Mouse (Mus musculus) kidney, postnatal 4 days (tissue): ENCODE data around the gene Cdkl1.

Experiments
- DNase-seq, 2 experiments: peaks; one replicate each; pipeline ENCODE4 v3.0.0; 2021; ENCODE audit warnings: mixed read lengths in 2 of 2

Gene Cdkl1

DNA sequence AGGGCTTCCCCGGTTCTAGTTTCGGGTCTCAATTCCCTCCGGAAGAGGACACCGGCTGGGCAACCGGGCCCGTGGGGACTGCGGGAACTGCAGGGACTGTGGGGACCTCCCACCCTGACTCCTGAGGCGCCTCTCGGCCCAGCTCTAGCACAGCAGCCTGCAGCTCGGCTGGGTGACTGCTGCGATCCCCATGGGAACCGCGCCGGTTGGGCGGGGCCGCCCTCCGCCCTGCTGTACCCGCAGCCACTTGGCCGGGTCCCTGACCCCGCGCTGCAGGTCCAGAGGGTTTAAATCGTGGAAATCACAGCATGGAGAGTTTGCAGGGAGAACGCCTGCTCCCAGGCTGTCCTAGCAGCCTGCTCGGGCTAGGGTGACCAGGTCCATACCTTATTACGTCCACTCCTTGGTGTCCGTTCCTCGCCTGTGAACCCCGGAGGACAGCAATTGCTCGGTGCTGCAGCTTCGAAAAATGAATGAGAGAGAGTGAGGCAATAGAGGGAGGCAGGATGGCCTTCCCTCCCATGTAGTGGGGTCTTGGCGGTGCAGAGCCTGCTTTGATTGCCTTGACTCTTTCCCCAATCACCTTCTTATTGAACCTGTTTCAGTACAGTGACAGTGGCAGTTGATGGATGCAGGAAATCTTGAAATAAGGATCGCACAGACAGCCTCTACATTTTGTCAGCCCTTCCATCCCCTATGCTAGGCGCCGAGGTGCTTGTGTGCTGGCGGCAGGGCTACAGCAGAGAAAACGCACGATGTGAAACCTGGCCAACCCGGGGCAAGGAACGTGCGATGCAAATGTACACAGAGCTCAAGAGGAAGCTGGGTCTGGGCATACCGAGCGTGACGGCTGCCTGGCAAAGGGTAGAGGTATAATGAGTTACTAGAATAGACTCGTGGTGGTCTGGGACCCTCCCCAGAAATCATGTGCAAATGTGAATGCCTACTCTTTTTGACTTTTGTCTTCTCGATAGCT is at the start of gene Cdkl1:
TSS of gene Cdkl1 (minus strand) at position 738 of the 976 bp plus-strand sequence.
- peak; percentile 80 to 89 for DNase-seq

GRCm38 (mm10) chr12:69838376-69838775 is 47.3 kb upstream of the Cdkl1 start:
- no peak for DNase-seq

- DNase-seq = no peak
These were observed 43.0 kb upstream of the Cdkl1 start for GRCm38 (mm10) chr12:69833982-69834604.

GRCm38 (mm10) chr12:69831239-69831910 is 40.3 kb upstream of the Cdkl1 start:
- no peak for DNase-seq

GRCm38 (mm10) chr12:69828214-69828613 is 37.1 kb upstream of the Cdkl1 start:
- DNase-seq = no peak

GRCm38 (mm10) chr12:69824881-69825597 is 34.0 kb upstream of the Cdkl1 start:
- DNase-seq = no peak

DNA sequence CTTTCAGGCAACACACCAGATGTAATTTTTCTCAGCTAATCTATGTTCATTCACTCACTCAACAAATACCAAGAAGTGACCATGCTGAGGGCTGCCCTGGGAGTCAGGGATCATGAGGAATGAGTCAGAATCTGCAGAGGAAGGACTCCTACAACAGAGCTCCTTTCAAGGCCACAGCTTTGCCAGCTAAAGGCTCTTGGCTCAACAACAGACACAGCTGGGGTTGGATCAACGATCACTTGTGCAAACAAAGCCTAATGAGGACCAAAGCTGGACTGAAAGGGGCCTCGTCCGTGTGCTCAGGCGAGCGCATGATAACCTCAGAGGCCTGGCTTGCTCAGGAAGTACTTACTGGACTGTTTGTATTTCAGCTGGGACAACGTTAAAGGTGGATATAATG is 23.2 kb upstream of the Cdkl1 start:
- peak in 1 of 2 experiments; percentile 19 for DNase-seq

DNA sequence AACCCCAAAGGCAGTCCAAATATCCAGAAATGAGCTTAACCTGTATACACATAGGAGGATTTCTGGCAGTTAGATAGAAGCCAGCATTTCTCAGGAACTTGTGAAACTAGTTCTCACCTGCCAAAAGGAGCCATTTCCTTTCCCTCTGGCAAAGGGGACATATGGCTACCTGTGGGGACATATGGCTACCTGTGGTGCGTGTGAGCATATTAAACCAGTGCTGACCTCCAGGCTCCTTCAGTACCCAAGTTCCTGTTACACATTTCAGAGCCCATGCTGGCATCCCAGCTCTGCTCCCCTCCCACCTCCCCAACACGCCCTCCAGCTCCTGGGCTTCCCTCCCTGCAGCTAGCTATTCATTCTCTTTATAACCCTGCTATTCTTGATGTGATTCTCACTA is 22.5 kb upstream of the Cdkl1 start:
- no peak for DNase-seq

DNA sequence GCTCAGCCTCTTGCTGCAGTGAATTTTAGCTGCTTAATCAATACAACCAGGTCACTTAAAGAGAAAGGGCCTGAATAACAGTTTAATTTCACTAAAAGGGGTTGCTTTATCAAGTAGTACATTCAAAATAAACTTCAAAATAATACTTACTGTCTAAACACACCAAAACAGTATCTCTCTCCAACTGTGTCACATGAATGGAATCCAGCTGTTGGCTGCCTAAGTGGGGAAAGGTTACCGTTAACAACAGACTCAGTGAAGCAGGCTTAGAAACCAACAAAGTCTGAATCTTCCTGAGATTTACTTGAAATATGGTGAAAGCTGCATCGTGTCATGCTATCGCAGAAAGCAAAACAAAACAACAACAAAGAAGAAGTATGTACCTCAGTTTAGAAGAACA is 21.9 kb upstream of the Cdkl1 start:
- no peak for DNase-seq

GRCm38 (mm10) chr12:69811976-69812375 is 20.9 kb upstream of the Cdkl1 start:
- DNase-seq = no peak

- DNase-seq = no peak
These were observed 18.4 kb upstream of the Cdkl1 start for GRCm38 (mm10) chr12:69809439-69809838.

DNA sequence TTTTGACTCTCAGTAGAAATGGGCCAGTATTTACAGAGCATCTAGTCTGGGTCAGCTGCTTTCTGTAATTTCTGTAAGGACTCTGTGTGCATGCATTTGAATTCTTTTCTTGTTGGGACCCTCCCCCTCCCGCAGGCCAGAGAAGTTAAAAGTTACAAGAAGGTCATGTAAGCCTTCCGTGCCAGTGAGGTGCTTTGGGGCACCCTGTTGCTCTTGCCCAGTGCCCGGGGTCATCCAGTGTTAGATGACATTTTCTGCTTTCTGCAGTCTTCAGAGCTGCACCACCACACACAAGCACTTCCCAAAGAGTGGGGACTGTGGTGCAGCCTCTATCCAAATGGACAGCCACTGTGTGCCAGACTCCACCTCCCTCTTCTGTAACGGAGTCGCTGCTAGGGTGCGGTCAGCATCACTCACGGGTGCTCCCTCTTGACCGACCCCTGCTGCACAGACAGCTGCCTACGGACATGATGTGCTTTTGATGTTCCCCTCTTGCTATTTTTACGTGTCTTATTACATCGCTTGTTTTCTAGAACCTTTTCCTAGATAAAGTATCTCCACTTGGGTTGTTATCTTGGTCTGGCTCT is 16.4 kb upstream of the Cdkl1 start:
- DNase-seq = no peak

GRCm38 (mm10) chr12:69805148-69805547 is 14.1 kb upstream of the Cdkl1 start:
- no peak for DNase-seq

- no peak for DNase-seq
These were observed 13.5 kb upstream of the Cdkl1 start for GRCm38 (mm10) chr12:69804393-69805070.

DNA sequence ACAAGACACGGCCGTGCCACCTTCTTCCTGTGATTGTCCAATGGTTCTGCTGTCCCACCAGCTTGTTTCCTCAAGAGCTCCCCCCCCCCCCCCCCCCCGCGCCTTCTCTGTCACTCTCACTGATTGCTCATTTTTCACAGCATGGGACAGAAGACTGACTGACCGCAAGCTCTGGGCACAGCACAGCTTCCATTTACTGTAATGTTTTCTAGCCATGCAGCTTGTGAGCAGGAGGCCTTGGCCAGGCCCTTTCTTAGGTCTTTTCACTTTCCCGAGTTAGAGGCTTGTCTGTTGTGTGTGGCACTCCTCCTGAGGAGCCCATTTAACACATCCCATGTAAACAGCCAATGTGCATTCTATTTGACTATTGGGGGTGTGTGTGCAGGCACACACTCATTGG is 12.1 kb upstream of the Cdkl1 start:
- DNase-seq = no peak

- DNase-seq = no peak
These were observed 9.5 kb upstream of the Cdkl1 start for GRCm38 (mm10) chr12:69800586-69800985.

GRCm38 (mm10) chr12:69796311-69796710 is 5.2 kb upstream of the Cdkl1 start:
- peak; percentile 49 to 64 for DNase-seq

DNA sequence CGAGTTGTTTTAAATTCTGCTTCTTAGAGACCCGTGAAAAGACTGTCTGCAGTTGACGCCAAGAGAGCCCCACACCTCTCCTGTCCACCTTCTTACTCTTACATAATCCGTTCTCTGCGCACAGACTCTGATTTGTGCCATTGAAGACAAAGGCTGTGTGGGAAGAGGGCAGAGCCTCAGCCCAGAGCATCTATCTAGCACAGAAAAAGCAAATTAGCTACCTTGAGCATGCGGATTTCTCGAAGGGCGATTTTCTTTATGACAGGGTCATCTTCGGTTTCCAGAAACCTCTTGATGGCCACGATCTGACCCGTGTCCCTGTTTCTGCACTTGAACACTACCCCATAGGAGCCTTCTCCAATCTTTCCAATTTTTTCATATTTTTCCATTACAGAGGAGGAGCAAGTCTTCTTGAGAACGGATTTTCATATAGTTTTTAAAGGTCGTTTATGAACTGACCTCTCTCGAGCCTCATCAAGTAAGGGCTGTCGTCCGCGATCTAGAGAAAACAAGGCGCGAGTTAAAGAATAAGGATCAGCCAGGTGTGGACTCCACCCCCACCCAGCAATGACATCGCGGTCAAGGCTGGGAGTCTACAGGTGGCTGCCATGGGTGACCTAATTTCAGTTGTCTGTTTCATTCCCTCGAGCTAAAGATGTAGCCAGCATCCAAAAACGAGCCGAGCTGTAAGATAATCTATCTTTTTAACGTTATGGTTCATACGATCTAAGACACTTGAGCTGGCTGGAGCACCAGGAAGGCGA is 1.1 kb downstream of the Cdkl1 start:
- DNase-seq = no peak

DNA sequence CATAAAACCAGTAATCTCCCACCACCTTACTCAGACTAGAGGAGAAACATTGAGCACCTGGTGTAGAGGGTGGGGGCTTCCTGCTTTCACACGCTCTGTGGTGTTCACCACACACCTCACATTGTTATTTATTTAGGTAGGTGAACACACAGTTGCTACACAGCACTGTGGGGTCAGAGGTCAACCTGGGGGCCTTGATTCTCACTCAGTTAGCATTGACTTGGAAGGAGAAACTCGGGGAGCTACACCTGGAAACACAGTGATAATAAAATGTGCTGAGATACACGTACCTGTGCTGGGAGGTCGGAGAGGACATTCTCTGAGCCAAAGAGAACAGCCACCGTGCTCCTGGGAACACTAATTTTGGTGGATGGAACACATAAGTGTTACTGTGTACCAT is 2.7 kb downstream of the Cdkl1 start:
- no peak for DNase-seq

DNA sequence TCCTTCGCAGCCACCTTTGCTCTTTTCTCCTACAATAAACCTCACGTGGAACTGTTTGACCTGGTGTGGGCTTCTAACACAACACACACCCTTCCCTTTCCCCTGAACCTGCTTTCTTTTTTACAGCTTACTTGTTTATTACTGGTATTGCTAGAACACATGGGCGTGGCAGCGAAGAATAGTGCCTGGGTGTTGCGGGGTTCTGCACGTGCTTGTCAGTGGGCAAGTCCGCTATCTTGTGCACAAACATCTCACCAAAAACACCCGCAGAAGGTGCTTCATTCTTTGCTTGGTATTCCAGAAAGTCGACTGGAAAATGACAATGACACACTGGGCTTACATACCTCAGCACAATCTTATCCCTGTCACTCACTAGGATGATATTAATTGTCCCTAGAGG is 5.6 kb downstream of the Cdkl1 start:
- no peak for DNase-seq
